Mouse (Mus musculus): ENCODE measurements around the gene Col9a3. TPM values are rescaled to one million over a fixed set of nuclear protein-coding genes. Genes with fewer than 3 reads are reported as not detected.

Gene Col9a3
- total and polyA plus RNA-seq, 2 experiments, result 0.12 TPM; not detected in 1

DNA sequence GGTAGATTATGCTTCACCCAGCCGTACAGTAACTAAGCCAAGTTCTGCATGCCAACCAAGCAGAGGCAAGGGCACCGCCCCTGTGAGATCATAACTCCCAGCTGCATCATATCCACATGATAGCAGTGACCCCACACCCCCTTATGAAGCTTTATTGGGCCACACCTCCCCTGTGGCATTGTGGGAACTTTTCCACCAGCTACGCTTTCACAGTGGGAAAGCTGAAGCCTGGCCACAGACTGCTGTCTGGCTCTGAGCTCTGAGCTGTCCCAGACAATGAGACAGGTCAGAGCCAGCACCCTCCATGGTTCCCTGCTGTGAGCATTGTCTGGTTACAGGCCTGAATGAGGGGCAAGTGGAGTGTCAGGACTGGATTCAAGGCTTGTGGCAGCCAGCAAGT lies 16.6 kb upstream of the Col9a3 start, which contains the start of gene Mrgbp:
Gene Mrgbp, plus strand, starts transcription at position 303 of the 400 bp plus-strand sequence.
- peaks cover 13% of the 10 kb centered on the region for H3K4me1 ChIP-seq (ENCODE audit: control insufficient read depth, insufficient read depth, low read length)
- WGBS, result 86% methylated on average over 3 of the region's 3 CpGs

DNA sequence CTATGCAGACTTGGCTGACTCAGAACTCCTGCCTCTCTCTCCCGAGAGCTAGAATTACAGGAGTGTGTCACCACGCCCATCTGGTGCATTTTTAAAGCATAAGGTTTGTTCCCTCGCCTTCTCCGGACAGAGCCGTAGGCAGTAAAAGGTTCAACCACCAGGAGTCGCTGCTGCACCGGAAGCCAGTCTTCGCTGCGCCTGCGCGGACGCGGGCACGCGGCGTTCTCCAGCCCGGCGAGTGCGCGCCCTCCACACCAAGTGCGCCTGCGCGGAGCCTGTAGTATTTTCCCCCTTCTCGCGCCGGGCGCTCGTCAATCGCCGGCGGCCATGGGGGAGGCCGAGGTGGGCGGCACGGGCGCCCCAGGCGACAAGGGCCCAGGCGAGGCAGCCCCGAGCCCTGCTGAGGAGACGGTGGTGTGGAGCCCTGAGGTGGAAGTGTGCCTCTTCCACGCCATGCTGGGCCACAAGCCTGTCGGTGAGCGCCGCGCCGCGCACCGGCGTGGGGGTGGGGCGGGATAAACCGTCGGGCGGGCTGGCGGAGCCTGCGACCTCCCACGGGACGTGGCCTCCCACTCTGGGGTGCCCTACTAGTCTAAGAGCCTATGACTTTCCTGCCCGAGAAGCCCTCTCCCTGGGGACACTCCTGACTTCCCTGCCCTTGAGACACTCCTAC lies 15.0 kb upstream of the Col9a3 start:
- WGBS, result under 1% methylated on average over 57 of the region's 57 CpGs
- H3K36me3 ChIP-seq (ENCODE audit: control insufficient read depth, insufficient read depth, low read length), result no peaks in the 10 kb centered on the region
- peak; percentile 75 for DNase-seq (ENCODE audit: extremely low read depth, low read depth, low spot score)
- peak overlapping the region; percentile 98 for H3K9ac ChIP-seq (ENCODE audit: low read depth, low read length)
- H3K27ac ChIP-seq (replicated peaks; ENCODE audit: insufficient read depth, low read depth, low read length), result peak overlapping the region; percentile 73
- TF ChIP-seq POLR2A (IDR thresholded peaks at IDR 0.05; ENCODE audit: extremely low read depth, insufficient read depth, low read length), result peak; percentile 52; the same call in 1 of the 2 replicates
- TF ChIP-seq CTCF (IDR thresholded peaks at IDR 0.05; ENCODE audit: low read depth, low read length), result peak; percentile 95
- H3K27me3 ChIP-seq (ENCODE audit: control insufficient read depth, insufficient read depth, low read length), result no peaks in the 10 kb centered on the region
- H3K4me1 ChIP-seq (ENCODE audit: control insufficient read depth, insufficient read depth, low read length), result peaks cover 10% of the 10 kb centered on the region
- H3K4me3 ChIP-seq (ENCODE audit: insufficient read depth, low read depth, low read length), result peak overlapping the region; percentile 96
- H3K79me2 ChIP-seq (ENCODE audit: control insufficient read depth, insufficient read depth, low read length), result peaks cover 8% of the 10 kb centered on the region; the same call in 1 of the 2 replicates

More for the DNA sequence above, 16.6 kb upstream of the Col9a3 start, which contains the start of gene Mrgbp:
- Histone ChIP-seq H3K4me3 (ENCODE audit: insufficient read depth, low read depth, low read length) (no peak within 1 kb of the TSS), H3K36me3 (ENCODE audit: control insufficient read depth, insufficient read depth, low read length) (no peaks in the 10 kb centered on the region), H3K9ac (ENCODE audit: low read depth, low read length) (no peak within 1 kb of the TSS), H3K79me2 (ENCODE audit: control insufficient read depth, insufficient read depth, low read length) (peaks cover 8% of the 10 kb centered on the region; the same call in 1 of the 2 replicates), H3K27me3 (ENCODE audit: control insufficient read depth, insufficient read depth, low read length) (no peaks in the 10 kb centered on the region), H3K27ac (replicated peaks; ENCODE audit: insufficient read depth, low read depth, low read length) (no peak within 1 kb of the TSS)
- TF ChIP-seq POLR2A (IDR thresholded peaks at IDR 0.05; ENCODE audit: extremely low read depth, insufficient read depth, low read length) (no peak), CTCF (IDR thresholded peaks at IDR 0.05; ENCODE audit: low read depth, low read length) (no peak)
- DNase-seq (ENCODE audit: extremely low read depth, low read depth, low spot score), result no peak

DNA sequence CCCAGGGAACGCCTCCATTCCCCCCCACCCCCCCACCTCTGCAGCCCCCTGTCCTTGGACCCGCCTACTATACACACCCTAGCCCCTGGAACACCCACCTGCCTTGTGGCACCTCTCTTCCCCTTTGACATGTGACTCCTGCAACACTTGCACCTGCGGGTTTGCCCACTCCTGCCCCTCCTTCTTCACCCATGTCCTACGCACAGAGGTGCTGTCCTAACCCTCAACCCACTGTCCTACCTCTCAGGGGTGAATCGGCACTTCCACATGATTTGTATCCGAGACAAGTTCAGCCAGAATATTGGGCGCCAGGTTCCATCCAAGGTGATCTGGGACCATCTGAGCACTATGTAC lies 14.5 kb upstream of the Col9a3 start:
- WGBS, result 13% methylated on average over 7 of the region's 7 CpGs
- H3K4me1 ChIP-seq (ENCODE audit: control insufficient read depth, insufficient read depth, low read length), result peaks cover 10% of the 10 kb centered on the region
- H3K27me3 ChIP-seq (ENCODE audit: control insufficient read depth, insufficient read depth, low read length), result no peaks in the 10 kb centered on the region
- peaks cover 8% of the 10 kb centered on the region; the same call in 1 of the 2 replicates for H3K79me2 ChIP-seq (ENCODE audit: control insufficient read depth, insufficient read depth, low read length)
- H3K9ac ChIP-seq (ENCODE audit: low read depth, low read length), result peak overlapping the region; percentile 98
- no peaks in the 10 kb centered on the region for H3K36me3 ChIP-seq (ENCODE audit: control insufficient read depth, insufficient read depth, low read length)
- peak overlapping the region; percentile 96 for H3K4me3 ChIP-seq (ENCODE audit: insufficient read depth, low read depth, low read length)
- no peak overlapping the region; the same call in 1 of the 2 replicates for H3K27ac ChIP-seq (replicated peaks; ENCODE audit: insufficient read depth, low read depth, low read length)
- TF ChIP-seq POLR2A (IDR thresholded peaks at IDR 0.05; ENCODE audit: extremely low read depth, insufficient read depth, low read length) (no peak), CTCF (IDR thresholded peaks at IDR 0.05; ENCODE audit: low read depth, low read length) (no peak)
- DNase-seq (ENCODE audit: extremely low read depth, low read depth, low spot score), result peak; percentile 13

DNA sequence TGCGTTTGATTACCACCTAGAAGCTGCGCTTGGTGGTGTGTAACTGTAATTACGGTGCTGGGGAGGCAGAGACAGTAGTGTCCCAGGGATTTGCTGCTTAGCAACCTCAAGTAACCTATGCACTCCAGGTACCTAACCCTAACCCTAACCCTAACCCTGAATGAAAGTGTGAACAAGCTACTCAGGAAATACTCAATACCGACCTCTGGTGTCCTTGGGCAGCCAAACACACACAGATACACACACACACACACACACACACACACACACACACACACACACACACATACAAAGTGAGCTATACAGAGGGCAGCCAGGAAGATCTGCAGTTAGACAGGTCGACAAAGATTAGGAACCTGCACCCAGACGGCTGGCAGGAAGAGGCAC lies 8.9 kb upstream of the Col9a3 start:
- peaks cover 6% of the 10 kb centered on the region; the same call in 1 of the 2 replicates for H3K79me2 ChIP-seq (ENCODE audit: control insufficient read depth, insufficient read depth, low read length)
- DNase-seq (ENCODE audit: extremely low read depth, low read depth, low spot score), result no peak
- no peaks in the 10 kb centered on the region for H3K27me3 ChIP-seq (ENCODE audit: control insufficient read depth, insufficient read depth, low read length)
- H3K4me3 ChIP-seq (ENCODE audit: insufficient read depth, low read depth, low read length), result peak overlapping the region; percentile 81
- 48% methylated on average over 6 of the region's 6 CpGs for WGBS
- H3K4me1 ChIP-seq (ENCODE audit: control insufficient read depth, insufficient read depth, low read length), result peaks cover 10% of the 10 kb centered on the region
- peak overlapping the region; percentile 74 for H3K9ac ChIP-seq (ENCODE audit: low read depth, low read length)
- peaks cover 15% of the 10 kb centered on the region; the same call in 1 of the 2 replicates for H3K36me3 ChIP-seq (ENCODE audit: control insufficient read depth, insufficient read depth, low read length)
- no peak overlapping the region for H3K27ac ChIP-seq (replicated peaks; ENCODE audit: insufficient read depth, low read depth, low read length)
- TF ChIP-seq POLR2A (IDR thresholded peaks at IDR 0.05; ENCODE audit: extremely low read depth, insufficient read depth, low read length), result no peak
- no peak for TF ChIP-seq CTCF (IDR thresholded peaks at IDR 0.05; ENCODE audit: low read depth, low read length)

DNA sequence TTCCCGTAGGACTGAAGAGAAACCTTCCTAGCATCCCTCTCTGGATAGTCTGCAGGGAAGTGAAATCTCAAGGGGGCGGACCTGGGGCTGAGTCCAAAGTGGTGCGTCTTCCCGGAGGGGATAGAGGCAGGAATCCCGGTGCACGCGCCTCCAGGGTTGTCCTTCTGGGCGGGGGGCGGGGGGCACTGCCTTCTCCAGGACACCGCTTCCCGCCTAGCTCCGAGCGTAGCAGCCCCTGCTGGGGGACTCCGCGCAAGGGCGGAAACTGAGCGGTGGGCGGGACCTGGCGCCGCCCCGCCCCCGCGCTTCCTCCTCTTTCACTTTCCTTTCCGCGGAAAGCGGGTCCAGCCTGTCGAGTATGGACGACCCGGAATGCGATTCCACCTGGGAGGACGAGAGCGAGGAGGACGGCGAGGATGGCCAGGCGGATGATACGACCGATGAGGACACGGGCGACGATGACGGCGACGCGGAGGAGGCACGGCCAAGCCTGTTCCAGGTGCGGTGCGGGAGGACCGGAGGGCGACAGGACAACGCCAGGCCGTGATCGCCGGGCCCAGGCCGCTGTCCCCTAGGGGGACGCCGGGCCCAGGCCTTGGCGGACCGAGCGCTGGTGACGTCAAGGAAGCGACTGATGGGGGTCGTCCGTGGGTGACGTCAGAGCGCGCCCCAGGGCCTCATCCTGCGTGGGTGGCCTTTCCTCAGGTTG lies 8.3 kb upstream of the Col9a3 start, which contains the start of gene Ogfr:
Gene Ogfr, plus strand, starts transcription at position 123 of the 709 bp plus-strand sequence.
- WGBS, result under 1% methylated on average over 66 of the region's 67 CpGs
- H3K4me1 ChIP-seq (ENCODE audit: control insufficient read depth, insufficient read depth, low read length), result peaks cover 8% of the 10 kb centered on the region
- peaks cover 18% of the 10 kb centered on the region; the same call in 1 of the 2 replicates for H3K36me3 ChIP-seq (ENCODE audit: control insufficient read depth, insufficient read depth, low read length)
- H3K27me3 ChIP-seq (ENCODE audit: control insufficient read depth, insufficient read depth, low read length), result no peaks in the 10 kb centered on the region
- peak; percentile 59; the same call in 1 of the 2 replicates for TF ChIP-seq POLR2A (IDR thresholded peaks at IDR 0.05; ENCODE audit: extremely low read depth, insufficient read depth, low read length)
- peak; percentile 22; the same call in 1 of the 2 replicates for TF ChIP-seq CTCF (IDR thresholded peaks at IDR 0.05; ENCODE audit: low read depth, low read length)
- DNase-seq (ENCODE audit: extremely low read depth, low read depth, low spot score), result peak; percentile 51
- peaks cover 4% of the 10 kb centered on the region; the same call in 1 of the 2 replicates for H3K79me2 ChIP-seq (ENCODE audit: control insufficient read depth, insufficient read depth, low read length)
- H3K9ac ChIP-seq (ENCODE audit: low read depth, low read length), result peak within 1 kb of the TSS; percentile 88
- peak within 1 kb of the TSS; percentile 81 for H3K4me3 ChIP-seq (ENCODE audit: insufficient read depth, low read depth, low read length)
- H3K27ac ChIP-seq (replicated peaks; ENCODE audit: insufficient read depth, low read depth, low read length), result peak within 1 kb of the TSS; percentile 62

Data from liver, adult 2 months (tissue).